In the genomic region with DNA sequence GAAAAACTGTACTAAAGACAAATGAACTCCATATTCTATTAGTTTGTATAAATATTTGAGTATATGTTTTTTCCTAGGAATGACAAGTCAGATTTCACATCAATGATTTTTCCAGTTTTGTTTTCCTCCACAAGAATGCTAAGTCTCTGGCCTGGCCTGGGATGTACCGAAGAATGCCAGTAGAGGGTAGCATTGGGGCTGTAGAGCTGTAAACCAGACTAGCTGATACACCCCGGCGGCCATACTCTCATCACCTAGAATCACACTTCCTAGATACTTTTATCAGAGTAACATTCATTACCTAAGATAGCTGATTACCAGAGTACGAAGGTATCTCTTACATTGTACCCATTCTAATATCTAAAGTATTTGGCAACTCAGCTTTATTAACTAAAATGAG, we compare ENCODE assay signal across 8 mouse cellular contexts.
DNase-seq lines count a peak whose midpoint lies in the region; ATAC-seq lines count a peak whose summit lies in the region.

No protein-coding gene starts in this region.

- peak; percentile 30 for DNase-seq in heart, adult 8-10 months (ENCODE audit: low spot score)
- no peak for DNase-seq in heart, postnatal 25 days (ENCODE audit: low spot score)
- peak; percentile 3 for DNase-seq in cerebellum, adult 11 months
- peak; percentile 88 for DNase-seq in hindbrain, embryonic 14.5 days (ENCODE audit: low spot score)
- peak; percentile 5 for DNase-seq in layer of hippocampus, adult 9-10 months (ENCODE audit: low spot score)
- peak; percentile 27 to 54 for DNase-seq in lung, postnatal 4 days
- peak; percentile 70 for DNase-seq in right cerebral cortex, postnatal 14 days

- no peak overlapping the region for H3K27ac ChIP-seq in forebrain, embryonic 16.5 days (ENCODE audit: low read length)
- no peak overlapping the region for H3K27ac ChIP-seq in hindbrain, embryonic 14.5 days

- H3K9me3 ChIP-seq in forebrain, embryonic 16.5 days (ENCODE audit: control insufficient read depth, low read length) = no peaks in the 10 kb centered on the region
- H3K9me3 ChIP-seq in hindbrain, embryonic 14.5 days (ENCODE audit: control insufficient read depth, low read length) = no peaks in the 10 kb centered on the region

- peak; percentile 95 for ATAC-seq in forebrain, embryonic 16.5 days
- ATAC-seq in hindbrain, embryonic 14.5 days (ENCODE audit: low FRiP score) = peak; percentile 90

- no peaks in the 10 kb centered on the region for H3K36me3 ChIP-seq in forebrain, embryonic 16.5 days (ENCODE audit: control insufficient read depth, insufficient read depth)
- no peaks in the 10 kb centered on the region for H3K36me3 ChIP-seq in hindbrain, embryonic 14.5 days (replicated peaks; ENCODE audit: control insufficient read depth, insufficient read depth)

- no peak overlapping the region for H3K9ac ChIP-seq in forebrain, embryonic 16.5 days (replicated peaks; ENCODE audit: low read depth, low read length)
- no peak overlapping the region for H3K9ac ChIP-seq in hindbrain, embryonic 14.5 days

- 18% methylated on average over 4 of the region's 4 CpGs for WGBS in forebrain, embryonic 16.5 days
- 15% methylated on average over 4 of the region's 4 CpGs for WGBS in hindbrain, embryonic 14.5 days

- H3K4me1 ChIP-seq in forebrain, embryonic 16.5 days (replicated peaks; ENCODE audit: control insufficient read depth, insufficient read depth, low read length) = no peaks in the 10 kb centered on the region
- no peaks in the 10 kb centered on the region for H3K4me1 ChIP-seq in hindbrain, embryonic 14.5 days (replicated peaks; ENCODE audit: control insufficient read depth, insufficient read depth, low read length)

- H3K27me3 ChIP-seq in forebrain, embryonic 16.5 days (replicated peaks; ENCODE audit: control insufficient read depth, insufficient read depth, low read length) = no peaks in the 10 kb centered on the region
- H3K27me3 ChIP-seq in hindbrain, embryonic 14.5 days (ENCODE audit: control insufficient read depth, insufficient read depth, low read length) = no peaks in the 10 kb centered on the region

- no peak overlapping the region for H3K4me2 ChIP-seq in forebrain, embryonic 16.5 days (ENCODE audit: low read length)
- no peak overlapping the region for H3K4me2 ChIP-seq in hindbrain, embryonic 14.5 days (replicated peaks)

- intact Hi-C loops in heart, postnatal 25 days (cut with DNase I) = loop anchor here (1.0 to 2.0 kb wide), 2 partner anchors 155 to 375 kb away; no protein-coding TSS in a partner anchor

- no peak overlapping the region for H3K4me3 ChIP-seq in forebrain, embryonic 16.5 days (replicated peaks; ENCODE audit: low read length)
- no peak overlapping the region for H3K4me3 ChIP-seq in hindbrain, embryonic 14.5 days (replicated peaks; ENCODE audit: low read length)
